Mouse (Mus musculus) intestine, postnatal 0 days (tissue): ENCODE measurements around the gene Gin1. TPM values are rescaled to one million over a fixed set of nuclear protein-coding genes. Genes with fewer than 3 reads are reported as not detected.

Experiments used
- ATAC-seq: fragments of 200-750 bp; cut with Nextera tagmentation; 2 replicates; pipeline ENCODE4 v1.8.0; 2017; ENCODE audit warnings: mild to moderate bottlenecking, moderate TSS enrichment, moderate library complexity
- H3K27ac ChIP-seq: fragments of 300-500 bp; sonication (generic); 2 replicates; pipeline ENCODE4 v1.5.1; 2014; ENCODE audit warnings: mild to moderate bottlenecking, low read depth, low read length, moderate library complexity
- H3K27me3 ChIP-seq: fragments of 300-500 bp; sonication (generic); replicated peaks from 2 replicates; pipeline ENCODE4 v1.6.1; 2014; ENCODE audit warnings: low read length, mixed read lengths; ENCODE audit not compliant: control insufficient read depth, insufficient read depth
- H3K36me3 ChIP-seq: fragments of 300-500 bp; sonication (generic); 2 replicates; pipeline ENCODE4 v1.6.1; 2014; ENCODE audit warnings: mild to moderate bottlenecking, moderate library complexity; ENCODE audit not compliant: control insufficient read depth, insufficient read depth
- H3K4me1 ChIP-seq: fragments of 300-500 bp; sonication (generic); replicated peaks from 2 replicates; pipeline ENCODE4 v1.6.1; 2014; ENCODE audit warnings: antibody characterized with exemption, low read length, mixed read lengths; ENCODE audit not compliant: control insufficient read depth, insufficient read depth
- H3K4me2 ChIP-seq: fragments of 300-500 bp; sonication (generic); replicated peaks from 2 replicates; pipeline ENCODE4 v1.6.1; 2014; ENCODE audit warnings: low read depth, mild to moderate bottlenecking, moderate library complexity
- H3K4me3 ChIP-seq: fragments of 300-500 bp; sonication (generic); 2 replicates; pipeline ENCODE4 v1.5.1; 2014; ENCODE audit warnings: low read depth, low read length
- H3K9ac ChIP-seq: fragments of 300-500 bp; sonication (generic); 2 replicates; pipeline ENCODE4 v1.6.1; 2014; ENCODE audit warnings: mild to moderate bottlenecking, low read depth, low read length
- H3K9me3 ChIP-seq: fragments of 300-500 bp; sonication (generic); 2 replicates; pipeline ENCODE4 v1.6.1; 2016; ENCODE audit warnings: mixed run types; ENCODE audit not compliant: control insufficient read depth
- CTCF ChIP-seq: sonication (generic); IDR thresholded peaks from 2 replicates; pipeline ENCODE4 v1.5.1; 2016; ENCODE audit warnings: low read depth, mild to moderate bottlenecking, control low read depth, antibody characterized with exemption, moderate library complexity
- WGBS: fragments of 180-500 bp; shearing (Covaris S2); extraction: QIAGEN DNeasy Blood & Tissue Kit; methylation state at CpG from one replicate; pipeline ENCODE4 v1.1.7; 2014; 5-methylcytosine and 5-hydroxymethylcytosine counted together
- polyA plus RNA-seq: library from polyadenylated mRNA; unstranded; fragments of >200 nt; fragmentation: Nextera tagmentation; extraction: Ambion mirVana; gene quantifications from 2 replicates; pipeline ENCODE4 v1.2.1, GENCODE M21; 2015

The Gin1 gene
- polyA plus RNA-seq, 1 experiment from 2014 or later: 12.4 TPM

DNA sequence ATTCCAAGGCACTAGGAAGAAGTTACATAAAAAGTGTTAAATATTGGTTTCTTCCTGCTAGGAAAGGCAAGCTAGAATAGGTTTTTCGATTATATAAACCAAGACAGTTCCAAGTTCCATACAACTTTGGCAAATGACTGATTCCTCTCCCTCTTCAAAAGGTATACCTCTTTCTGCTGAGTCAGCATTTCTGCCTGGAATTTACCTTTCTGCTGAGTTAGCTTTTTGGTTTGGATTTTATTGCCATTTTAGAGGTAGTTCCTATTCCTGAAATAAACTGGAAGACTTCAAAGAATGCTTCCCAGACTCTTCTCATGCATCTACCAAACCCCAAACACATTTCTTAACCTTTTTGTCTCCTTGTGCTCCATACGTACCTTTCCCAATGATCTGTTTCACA, 1.9 kb upstream of the Gin1 start:
- Histone ChIP-seq H3K4me2 (peak overlapping the region; percentile 83), H3K36me3 (no peaks in the 10 kb centered on the region), H3K27me3 (no peaks in the 10 kb centered on the region), H3K9me3 (no peaks in the 10 kb centered on the region), H3K4me3 (peak overlapping the region; percentile 80), H3K9ac (no peak overlapping the region), H3K27ac (0 out of 2 replicates have a peak overlapping the region, but pooled peaks have one; percentile 3), H3K4me1 (0 out of 2 replicates have a peak, but pooled peaks cover 5% of the 10 kb centered on the region)
- 63% methylated on average over 2 of the region's 2 CpGs for WGBS
- no peak for TF ChIP-seq CTCF
- no peak for ATAC-seq

DNA sequence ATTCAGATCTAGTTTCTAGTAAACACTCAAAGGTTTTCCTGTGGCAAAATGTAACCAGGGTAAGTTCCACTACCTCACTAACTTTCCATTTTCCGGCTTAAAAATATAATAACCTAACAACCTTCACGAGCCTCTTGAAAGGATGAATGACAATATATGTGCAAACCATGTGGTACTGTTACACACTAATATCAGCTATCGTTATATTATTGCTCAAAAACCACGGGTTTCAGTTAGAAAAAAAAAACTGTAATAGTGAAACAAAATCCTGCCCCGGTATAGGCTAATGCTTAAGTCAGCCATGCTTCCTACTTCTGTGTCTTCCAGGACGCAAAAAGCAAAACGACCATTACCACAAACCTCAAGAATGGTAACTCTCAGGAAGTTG, 1.1 kb upstream of the Gin1 start:
- Histone ChIP-seq H3K27me3 (no peaks in the 10 kb centered on the region), H3K4me1 (0 out of 2 replicates have a peak, but pooled peaks cover 5% of the 10 kb centered on the region), H3K4me2 (peak overlapping the region; percentile 83), H3K9me3 (no peaks in the 10 kb centered on the region), H3K27ac (peak overlapping the region; percentile 85), H3K9ac (peak overlapping the region; percentile 85), H3K36me3 (no peaks in the 10 kb centered on the region), H3K4me3 (peak overlapping the region; percentile 80)
- no peak for TF ChIP-seq CTCF
- ATAC-seq: no peak
- 5% methylated on average over 7 of the region's 7 CpGs for WGBS

DNA sequence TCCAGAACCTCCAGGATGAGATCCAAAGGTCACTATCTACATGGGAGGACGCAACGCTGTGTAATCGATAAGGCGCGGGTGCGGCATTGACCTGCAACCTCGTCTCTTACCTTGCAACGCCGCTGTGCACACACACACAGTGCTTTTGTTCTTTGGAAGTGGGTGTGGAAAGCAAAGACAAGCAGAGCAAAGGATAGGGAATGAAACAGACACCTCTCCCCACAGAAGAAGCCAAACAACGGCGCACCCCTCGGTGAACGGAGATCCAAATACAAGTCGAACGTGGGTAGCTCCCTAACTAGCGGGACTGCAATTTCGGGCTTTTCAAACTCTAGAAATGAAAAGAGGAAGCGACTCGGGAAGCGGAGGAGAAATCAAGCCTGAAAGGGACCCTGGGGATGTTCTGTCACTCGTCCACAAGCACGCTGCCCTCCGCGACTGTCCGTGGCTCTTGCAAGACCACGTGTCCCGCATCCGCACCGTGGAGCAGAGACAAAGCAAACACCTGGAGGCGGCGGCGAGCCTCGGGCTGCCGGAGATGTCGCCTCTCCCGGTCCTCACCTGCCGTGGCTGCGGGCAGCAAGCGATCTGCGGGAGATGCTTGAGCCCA, 573 bp upstream of the Gin1 start:
- 0% methylated on average over 40 of the region's 40 CpGs for WGBS

DNA sequence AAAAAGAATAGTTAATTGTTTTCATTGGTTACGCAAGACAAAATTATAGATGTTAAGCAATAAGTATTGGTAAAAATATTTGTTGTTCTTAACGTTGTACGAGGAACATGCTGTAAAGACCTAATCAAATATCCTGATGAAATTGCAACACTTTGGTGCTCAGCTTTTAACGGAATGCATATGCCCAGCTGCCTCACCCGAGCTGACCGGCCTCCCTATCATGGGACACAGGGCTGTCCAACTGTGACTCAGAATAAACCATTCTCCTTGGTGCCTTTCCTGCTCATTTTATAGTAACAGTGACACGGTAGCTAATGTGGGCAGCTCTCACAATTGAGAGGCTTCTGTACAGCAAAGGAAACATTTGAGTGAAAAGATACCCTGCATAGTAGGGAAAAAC, 1.1 kb downstream of the Gin1 start:
- 41% methylated on average over 7 of the region's 7 CpGs for WGBS
- no peak for ATAC-seq
- peak overlapping the region; percentile 83 for H3K4me2 ChIP-seq
- H3K9ac ChIP-seq: no peak overlapping the region
- H3K4me1 ChIP-seq: 0 out of 2 replicates have a peak, but pooled peaks cover 5% of the 10 kb centered on the region
- H3K27me3 ChIP-seq: no peaks in the 10 kb centered on the region
- H3K27ac ChIP-seq: no peak overlapping the region
- H3K36me3 ChIP-seq: no peaks in the 10 kb centered on the region
- peak overlapping the region; percentile 80; the same call in 1 of the 2 replicates for H3K4me3 ChIP-seq
- H3K9me3 ChIP-seq: no peaks in the 10 kb centered on the region
- no peak for TF ChIP-seq CTCF

More for the DNA sequence above, 573 bp upstream of the Gin1 start:
- Histone ChIP-seq H3K4me3 (peak overlapping the region; percentile 80), H3K4me2 (peak overlapping the region; percentile 83), H3K27ac (peak overlapping the region; percentile 85), H3K36me3 (no peaks in the 10 kb centered on the region), H3K27me3 (no peaks in the 10 kb centered on the region), H3K4me1 (0 out of 2 replicates have a peak, but pooled peaks cover 5% of the 10 kb centered on the region), H3K9me3 (no peaks in the 10 kb centered on the region), H3K9ac (peak overlapping the region; percentile 85)
- ATAC-seq: peak; percentile 64
- 0 out of 2 replicates have a peak, but pooled peaks have one; percentile 13 for TF ChIP-seq CTCF

DNA sequence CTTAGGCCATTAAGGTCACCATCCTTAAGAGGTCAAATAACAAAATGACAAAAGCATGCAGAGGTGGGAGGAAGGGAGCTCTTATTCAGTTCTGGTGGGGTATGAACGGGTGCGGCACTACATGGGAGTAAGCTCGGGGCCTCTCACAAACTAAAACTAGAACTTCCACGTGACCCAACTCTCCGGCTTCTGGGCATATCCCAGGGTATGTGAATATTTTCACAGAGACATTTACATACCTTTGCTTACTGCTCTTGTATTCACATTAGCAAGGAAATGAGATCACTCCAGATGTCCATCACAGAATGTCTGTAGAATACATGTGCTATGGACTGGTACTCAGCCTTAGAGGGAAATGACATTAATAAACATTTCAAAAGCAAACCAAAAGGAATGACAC, 1.8 kb downstream of the Gin1 start:
- H3K4me2 ChIP-seq: no peak overlapping the region
- ATAC-seq: no peak
- 90% methylated on average over 5 of the region's 5 CpGs for WGBS
- no peaks in the 10 kb centered on the region for H3K36me3 ChIP-seq
- H3K27ac ChIP-seq: no peak overlapping the region
- no peaks in the 10 kb centered on the region for H3K27me3 ChIP-seq
- no peak overlapping the region for H3K9ac ChIP-seq
- no peak overlapping the region for H3K4me3 ChIP-seq
- TF ChIP-seq CTCF: no peak
- no peaks in the 10 kb centered on the region for H3K9me3 ChIP-seq
- H3K4me1 ChIP-seq: 0 out of 2 replicates have a peak, but pooled peaks cover 5% of the 10 kb centered on the region

DNA sequence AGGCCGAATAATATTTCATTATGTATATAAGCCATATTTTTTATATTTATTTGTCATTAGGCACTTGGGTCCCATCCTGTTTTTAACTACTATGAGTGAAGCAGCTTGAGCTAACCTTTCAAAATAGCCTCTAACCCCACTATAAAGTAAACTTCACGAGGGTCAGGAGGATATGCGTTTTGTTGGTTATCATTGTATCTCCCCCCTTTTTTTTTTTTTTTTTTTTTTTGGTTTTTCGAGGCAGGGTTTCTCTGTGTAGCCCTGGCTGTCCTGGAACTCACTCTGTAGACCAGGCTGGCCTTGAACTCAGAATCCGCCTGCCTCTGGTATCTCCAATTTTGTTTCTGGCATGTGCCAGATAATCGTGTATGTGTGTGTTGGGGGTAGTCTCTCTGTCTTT, 3.4 kb downstream of the Gin1 start:
- no peaks in the 10 kb centered on the region for H3K27me3 ChIP-seq
- no peak for TF ChIP-seq CTCF
- H3K4me1 ChIP-seq: no peaks in the 10 kb centered on the region
- H3K36me3 ChIP-seq: peaks cover 3% of the 10 kb centered on the region; the same call in 1 of the 2 replicates
- no peak overlapping the region for H3K27ac ChIP-seq
- WGBS: 83% methylated on average over 6 of the region's 6 CpGs
- H3K4me2 ChIP-seq: no peak overlapping the region
- ATAC-seq: no peak
- H3K9me3 ChIP-seq: no peaks in the 10 kb centered on the region
- no peak overlapping the region for H3K9ac ChIP-seq
- no peak overlapping the region for H3K4me3 ChIP-seq
